Mouse (Mus musculus): Measurements from ENCODE around the gene Htr7. TPM values are rescaled to one million over a fixed set of nuclear protein-coding genes. Genes with fewer than 3 reads are reported as not detected.

The Htr7 gene
- total and polyA plus RNA-seq, 3 experiments: 0.05 TPM; not detected in 2

DNA sequence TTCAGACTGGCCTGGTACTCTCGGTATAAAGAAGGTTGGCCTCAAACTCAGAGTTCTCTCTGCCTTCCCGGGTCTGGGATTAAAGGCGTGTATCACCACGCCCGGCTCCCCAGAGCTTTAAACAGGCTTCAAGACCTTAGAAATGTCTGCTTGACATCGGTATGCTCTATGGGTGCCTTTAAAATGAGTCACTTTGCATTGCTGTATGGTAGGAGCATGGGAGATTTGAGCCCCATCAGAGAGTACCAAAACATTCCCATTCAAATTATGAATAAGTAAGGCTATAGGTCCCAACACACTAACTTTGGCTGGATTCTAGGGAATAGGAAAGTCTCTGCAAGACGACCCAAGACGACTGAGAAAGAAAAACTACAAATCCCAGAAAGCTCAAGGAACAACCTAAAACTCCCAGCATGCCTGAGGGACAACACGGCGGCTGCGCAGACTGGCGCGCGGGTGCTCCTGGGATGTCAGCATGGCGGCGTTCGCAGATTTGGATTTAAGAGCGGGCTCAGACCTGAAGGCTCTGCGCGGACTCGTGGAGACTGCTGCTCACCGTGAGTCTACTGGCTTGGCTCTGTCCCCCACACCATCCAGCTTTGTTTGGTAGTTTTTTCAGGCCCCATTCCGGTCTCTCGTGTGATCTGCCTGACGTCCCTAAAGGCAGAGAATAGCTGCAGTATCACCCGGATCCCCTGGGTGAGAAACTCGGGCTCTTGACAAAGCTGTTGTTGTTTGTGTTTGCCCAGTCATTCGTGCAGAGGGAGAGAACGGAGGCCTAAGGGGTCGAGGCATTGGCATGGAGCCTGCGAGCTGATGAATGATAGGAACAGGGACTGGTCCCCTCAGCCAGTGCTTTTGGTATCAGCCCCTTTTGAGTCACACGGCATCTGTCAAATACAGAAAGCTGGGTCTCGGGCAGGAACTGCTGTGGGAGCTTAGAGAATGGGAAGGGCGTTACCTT is 26.2 kb upstream of the Htr7 start, which contains the start of gene Rpp30:
Gene Rpp30 (plus strand): TSS at position 455 of the 964 bp plus-strand sequence.
- TF ChIP-seq GATA2 (IDR thresholded peaks at IDR 0.05; ENCODE audit: borderline replicate concordance, low read depth, low read length): no peak
- no peak for TF ChIP-seq POLR2AphosphoS5 (IDR thresholded peaks at IDR 0.05; ENCODE audit: insufficient replicate concordance, low read depth, low read length)
- no peak for TF ChIP-seq TAL1 (conservative IDR thresholded peaks at IDR 0.05; ENCODE audit: low read depth, low read length)
- no peak for TF ChIP-seq CTCF (IDR thresholded peaks at IDR 0.05; ENCODE audit: low read depth, low read length)
- TF ChIP-seq GATA1 (IDR thresholded peaks at IDR 0.05; ENCODE audit: borderline replicate concordance, low read length): no peak
- peak; percentile 78 for ATAC-seq (ENCODE audit: extremely low read depth, insufficient number of reproducible peaks, low FRiP score, poor library complexity, severe bottlenecking)

DNA sequence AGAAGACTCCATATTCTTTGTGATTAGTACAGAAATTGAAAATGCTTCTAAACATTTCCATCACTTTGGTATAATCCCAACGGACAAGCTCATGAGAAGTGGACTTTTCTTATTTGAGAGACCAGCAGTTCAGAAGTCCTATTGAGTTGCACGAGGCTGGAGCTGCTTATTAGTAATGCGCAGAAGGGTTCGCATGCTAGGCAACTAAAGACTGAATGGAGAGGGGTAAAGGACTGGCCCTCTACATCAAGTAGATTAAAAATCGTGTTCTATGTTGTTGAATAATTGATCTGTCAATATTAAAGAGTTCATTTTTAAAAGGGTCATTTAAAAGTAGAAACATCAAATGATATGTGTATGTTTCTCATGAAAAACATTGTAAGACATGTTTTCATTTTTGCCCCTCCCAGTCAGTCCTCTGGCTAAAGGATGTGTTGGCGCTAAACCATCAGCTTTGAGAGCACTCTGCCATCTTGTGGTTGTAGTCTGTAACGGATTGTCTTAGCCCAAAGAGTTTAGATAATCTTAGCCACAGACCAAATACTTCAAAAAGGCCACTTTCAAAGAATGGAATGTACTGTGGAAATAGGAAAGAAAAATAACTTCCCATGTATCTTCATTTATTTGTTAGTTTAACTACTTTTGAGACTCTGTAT is 25.4 kb upstream of the Htr7 start:
- peaks cover 17% of the 10 kb centered on the region for H3K36me3 ChIP-seq (replicated peaks)
- TF ChIP-seq GATA2 (IDR thresholded peaks at IDR 0.05; ENCODE audit: borderline replicate concordance, low read depth, low read length): no peak
- TF ChIP-seq CTCF (IDR thresholded peaks at IDR 0.05; ENCODE audit: low read depth, low read length): 0 out of 2 replicates have a peak, but pooled peaks have one; percentile 26
- TF ChIP-seq GATA1 (IDR thresholded peaks at IDR 0.05; ENCODE audit: borderline replicate concordance, low read length): no peak
- H3K9me3 ChIP-seq (replicated peaks): no peaks in the 10 kb centered on the region
- ATAC-seq (ENCODE audit: extremely low read depth, insufficient number of reproducible peaks, low FRiP score, poor library complexity, severe bottlenecking): peak; percentile 36; the same call in 1 of the 2 replicates
- peak; percentile 12 for DNase-seq (ENCODE audit: low spot score)
- peaks cover 3% of the 10 kb centered on the region; the same call in 1 of the 2 replicates for H3K27me3 ChIP-seq (ENCODE audit: insufficient read depth, low read length)
- peaks cover 21% of the 10 kb centered on the region for H3K4me1 ChIP-seq (ENCODE audit: insufficient read depth, low read depth, low read length)
- no peak overlapping the region; the same call in 1 of the 2 replicates for H3K4me3 ChIP-seq (ENCODE audit: low read depth, low read length)

More for the DNA sequence above, 26.2 kb upstream of the Htr7 start, which contains the start of gene Rpp30:
- DNase-seq (ENCODE audit: low spot score): peak; percentile 23
- peaks cover 3% of the 10 kb centered on the region; the same call in 1 of the 2 replicates for H3K27me3 ChIP-seq (ENCODE audit: insufficient read depth, low read length)
- peak within 1 kb of the TSS; percentile 74 for H3K4me3 ChIP-seq (ENCODE audit: low read depth, low read length)
- peaks cover 21% of the 10 kb centered on the region for H3K4me1 ChIP-seq (ENCODE audit: insufficient read depth, low read depth, low read length)
- H3K9me3 ChIP-seq (replicated peaks): no peaks in the 10 kb centered on the region
- peaks cover 25% of the 10 kb centered on the region for H3K36me3 ChIP-seq (replicated peaks)

DNA sequence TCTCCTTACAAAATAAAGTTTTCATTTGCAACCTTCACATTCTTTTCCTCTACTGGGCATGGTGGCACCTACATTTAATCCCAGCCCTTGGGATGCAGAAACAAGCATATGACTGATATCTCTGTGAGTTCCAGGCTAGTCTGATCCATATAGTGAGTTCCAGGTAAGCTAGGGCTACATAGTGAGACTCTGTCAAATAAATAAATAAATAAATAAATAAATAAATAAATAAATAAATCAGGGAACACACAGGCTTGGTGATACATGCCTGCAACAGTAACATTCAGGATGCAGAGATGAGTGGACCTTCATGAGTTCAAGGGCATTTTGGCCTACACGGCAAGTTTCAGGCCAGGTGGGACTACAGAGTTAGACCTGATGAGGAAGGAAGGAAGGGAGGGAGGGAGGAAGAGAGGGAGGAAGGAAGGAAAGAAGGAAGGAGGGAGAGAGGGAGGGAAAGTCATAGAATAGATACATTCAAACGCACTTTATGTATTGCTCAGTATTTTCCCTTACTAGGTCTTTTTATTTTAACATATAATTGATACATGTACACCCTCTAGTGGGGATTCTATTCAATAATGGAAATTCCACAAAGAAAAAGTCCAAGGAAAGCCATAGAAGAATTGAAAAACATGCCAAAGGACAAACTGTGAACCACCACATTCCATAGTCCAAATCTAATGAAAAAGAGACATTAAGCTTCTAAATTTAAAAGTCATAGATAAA is 5.7 kb upstream of the Htr7 start:
- Histone ChIP-seq H3K36me3 (replicated peaks) (no peaks in the 10 kb centered on the region), H3K4me3 (ENCODE audit: low read depth, low read length) (no peak overlapping the region), H3K4me1 (ENCODE audit: insufficient read depth, low read depth, low read length) (no peaks in the 10 kb centered on the region), H3K27me3 (ENCODE audit: insufficient read depth, low read length) (no peaks in the 10 kb centered on the region), H3K9me3 (replicated peaks) (no peaks in the 10 kb centered on the region)
- ATAC-seq (ENCODE audit: extremely low read depth, insufficient number of reproducible peaks, low FRiP score, poor library complexity, severe bottlenecking): no peak
- TF ChIP-seq GATA2 (IDR thresholded peaks at IDR 0.05; ENCODE audit: borderline replicate concordance, low read depth, low read length) (no peak), GATA1 (IDR thresholded peaks at IDR 0.05; ENCODE audit: borderline replicate concordance, low read length) (no peak), TAL1 (conservative IDR thresholded peaks at IDR 0.05; ENCODE audit: low read depth, low read length) (no peak), CTCF (IDR thresholded peaks at IDR 0.05; ENCODE audit: low read depth, low read length) (no peak), POLR2AphosphoS5 (IDR thresholded peaks at IDR 0.05; ENCODE audit: insufficient replicate concordance, low read depth, low read length) (no peak)
- no peak for DNase-seq (ENCODE audit: low spot score)

DNA sequence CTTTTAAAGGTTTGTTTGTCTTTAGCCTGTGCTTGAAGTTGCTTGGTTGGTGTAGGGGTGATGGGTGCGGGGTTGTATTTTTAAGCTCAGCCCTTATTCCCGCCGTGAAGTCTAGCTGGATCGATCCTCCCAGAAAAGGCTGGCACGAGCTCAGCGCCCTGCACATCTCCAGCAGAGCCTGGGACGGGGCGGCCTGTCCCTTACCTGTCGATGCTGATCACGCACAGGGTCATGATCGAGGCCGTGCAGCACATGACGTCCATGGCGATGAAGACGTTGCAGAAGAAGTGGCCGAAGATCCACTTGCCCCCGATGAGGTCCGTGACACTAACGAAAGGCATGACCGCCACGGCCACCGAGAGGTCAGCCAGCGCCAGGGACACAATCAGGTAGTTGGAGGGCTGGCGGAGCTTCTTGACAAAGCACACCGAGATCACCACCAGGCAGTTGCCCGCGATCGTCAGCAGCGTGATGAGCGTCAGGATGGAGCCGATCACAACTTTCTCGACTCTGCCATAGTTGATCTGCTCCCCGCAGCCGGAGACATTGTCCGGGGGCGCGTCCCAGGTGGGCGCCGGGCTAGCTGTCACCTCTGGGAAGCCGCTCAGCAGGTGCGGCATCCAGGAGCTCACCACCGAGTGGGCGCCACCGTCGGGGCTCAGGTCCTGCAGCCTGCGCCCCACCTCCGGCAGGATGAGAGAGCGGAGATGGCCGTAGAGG is 645 bp downstream of the Htr7 start:
- no peaks in the 10 kb centered on the region for H3K36me3 ChIP-seq (replicated peaks)
- TF ChIP-seq TAL1 (conservative IDR thresholded peaks at IDR 0.05; ENCODE audit: low read depth, low read length) (no peak), GATA1 (IDR thresholded peaks at IDR 0.05; ENCODE audit: borderline replicate concordance, low read length) (no peak), CTCF (IDR thresholded peaks at IDR 0.05; ENCODE audit: low read depth, low read length) (no peak)
- H3K27me3 ChIP-seq (ENCODE audit: insufficient read depth, low read length): peaks cover 10% of the 10 kb centered on the region; the same call in 1 of the 2 replicates
- ATAC-seq (ENCODE audit: extremely low read depth, insufficient number of reproducible peaks, low FRiP score, poor library complexity, severe bottlenecking) (no peak), DNase-seq (ENCODE audit: low spot score) (no peak)
- peak overlapping the region; percentile 40; the same call in 1 of the 2 replicates for H3K4me3 ChIP-seq (ENCODE audit: low read depth, low read length)
- no peaks in the 10 kb centered on the region for H3K4me1 ChIP-seq (ENCODE audit: insufficient read depth, low read depth, low read length)
- peaks cover 10% of the 10 kb centered on the region for H3K9me3 ChIP-seq (replicated peaks)

DNA sequence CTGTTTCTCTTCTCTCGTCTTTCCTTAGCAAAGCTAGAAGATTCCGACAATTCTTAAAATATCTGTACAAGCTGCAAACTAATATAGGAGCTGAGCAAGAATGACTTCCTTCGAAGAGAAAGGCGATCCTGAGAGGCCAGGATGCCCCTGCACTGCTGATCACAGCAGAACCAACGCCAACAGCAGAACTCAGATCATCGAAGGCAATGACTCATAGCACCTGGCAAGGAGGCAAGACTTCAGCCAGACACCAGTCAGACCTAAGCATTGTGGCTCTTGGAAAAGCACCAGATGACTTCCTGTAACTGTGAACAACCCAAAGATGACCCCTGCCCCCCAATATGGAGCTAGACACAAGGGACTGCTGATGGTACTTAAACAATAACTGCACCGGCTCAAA is 11.3 kb downstream of the Htr7 start:
- Histone ChIP-seq H3K4me1 (ENCODE audit: insufficient read depth, low read depth, low read length) (no peaks in the 10 kb centered on the region), H3K36me3 (replicated peaks) (no peaks in the 10 kb centered on the region), H3K27me3 (ENCODE audit: insufficient read depth, low read length) (peaks cover 11% of the 10 kb centered on the region; the same call in 1 of the 2 replicates), H3K4me3 (ENCODE audit: low read depth, low read length) (no peak overlapping the region), H3K9me3 (replicated peaks) (no peaks in the 10 kb centered on the region)
- no peak for DNase-seq (ENCODE audit: low spot score)
- no peak for ATAC-seq (ENCODE audit: extremely low read depth, insufficient number of reproducible peaks, low FRiP score, poor library complexity, severe bottlenecking)
- TF ChIP-seq POLR2AphosphoS5 (IDR thresholded peaks at IDR 0.05; ENCODE audit: insufficient replicate concordance, low read depth, low read length) (no peak), CTCF (IDR thresholded peaks at IDR 0.05; ENCODE audit: low read depth, low read length) (no peak), TAL1 (conservative IDR thresholded peaks at IDR 0.05; ENCODE audit: low read depth, low read length) (no peak), GATA2 (IDR thresholded peaks at IDR 0.05; ENCODE audit: borderline replicate concordance, low read depth, low read length) (no peak), GATA1 (IDR thresholded peaks at IDR 0.05; ENCODE audit: borderline replicate concordance, low read length) (no peak)

Measured in G1E (cell line).